Mouse (Mus musculus) gastrocnemius, postnatal 4 days (tissue): ENCODE results near the gene Gm49387. TPM values are rescaled to one million over a fixed set of nuclear protein-coding genes. Genes with fewer than 3 reads are reported as not detected.

ENCODE experiments used
- DNase-seq, 2 experiments: peaks; one replicate each; pipeline ENCODE4 v3.0.0; 2021 to 2022; ENCODE audit warnings: low spot score in 2 of 2, mixed read lengths in 2 of 2
- total RNA-seq, 2 experiments: library from RNA; stranded (reverse); gene quantifications; 2 replicates each; pipeline ENCODE4 v1.2.3; 2021

Gene Gm49387
- total RNA-seq, 2 experiments from 2014 or later, result not detected

DNA sequence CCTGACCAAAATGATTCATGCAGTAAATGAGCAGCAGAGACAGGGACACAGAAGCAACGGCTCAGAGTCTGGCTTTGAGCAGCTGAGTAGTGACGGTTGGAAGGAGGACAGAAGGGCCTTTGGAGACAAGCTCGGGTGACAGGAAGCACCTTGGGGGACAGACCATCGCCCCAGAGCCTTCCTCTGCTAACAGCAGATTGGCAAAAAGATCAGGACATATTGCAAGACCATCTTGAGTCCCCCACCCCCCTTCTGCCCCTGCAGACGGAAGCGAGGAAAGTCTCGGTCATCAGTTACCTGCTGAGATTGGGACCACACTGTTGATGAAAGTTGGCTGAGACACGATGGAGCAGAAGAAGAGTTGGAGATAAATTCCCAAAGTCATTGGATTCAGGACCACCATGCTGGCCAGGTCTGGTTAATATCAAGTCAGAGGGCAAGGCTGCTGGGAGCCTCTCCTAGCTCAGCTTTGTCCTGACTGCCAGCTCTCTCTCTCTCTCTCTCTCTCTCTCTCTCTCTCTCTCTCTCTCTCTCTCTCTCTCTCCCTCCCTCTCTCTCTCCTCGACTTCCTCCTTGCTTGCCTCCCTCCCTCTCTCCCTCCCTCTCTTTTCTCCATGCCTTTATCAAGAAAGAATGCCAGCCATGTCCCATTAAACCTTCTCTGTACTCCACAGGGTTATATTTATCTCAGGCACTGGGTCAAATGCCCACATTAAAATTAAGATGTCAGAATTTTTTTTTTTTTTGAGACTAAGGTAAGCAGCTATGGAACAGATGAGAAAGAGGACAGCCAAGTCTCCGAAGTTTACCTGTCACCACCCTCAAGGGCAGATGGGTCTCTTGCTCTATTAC, 63.6 kb downstream of the Gm49387 start:
- no peak for DNase-seq

DNA sequence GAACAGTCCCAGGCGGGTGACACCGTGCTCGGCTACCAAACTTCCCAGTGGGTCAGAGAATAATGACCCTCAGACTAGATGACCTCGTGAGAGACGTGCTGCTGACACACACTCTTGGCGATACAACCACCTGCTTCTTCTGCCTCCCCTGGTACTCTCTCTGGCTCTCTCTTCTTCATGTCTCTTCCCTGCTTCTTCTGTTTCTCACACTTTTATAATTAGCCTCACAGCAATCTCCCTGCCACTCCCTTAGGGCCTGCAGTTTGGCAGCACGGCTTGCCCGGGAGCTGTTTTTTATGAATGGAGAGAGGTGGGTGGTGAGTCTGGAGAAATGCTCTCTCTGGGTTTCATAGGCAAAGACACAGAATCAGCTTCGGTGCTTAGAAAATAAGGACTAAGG, 64.8 kb downstream of the Gm49387 start:
- no peak for DNase-seq

DNA sequence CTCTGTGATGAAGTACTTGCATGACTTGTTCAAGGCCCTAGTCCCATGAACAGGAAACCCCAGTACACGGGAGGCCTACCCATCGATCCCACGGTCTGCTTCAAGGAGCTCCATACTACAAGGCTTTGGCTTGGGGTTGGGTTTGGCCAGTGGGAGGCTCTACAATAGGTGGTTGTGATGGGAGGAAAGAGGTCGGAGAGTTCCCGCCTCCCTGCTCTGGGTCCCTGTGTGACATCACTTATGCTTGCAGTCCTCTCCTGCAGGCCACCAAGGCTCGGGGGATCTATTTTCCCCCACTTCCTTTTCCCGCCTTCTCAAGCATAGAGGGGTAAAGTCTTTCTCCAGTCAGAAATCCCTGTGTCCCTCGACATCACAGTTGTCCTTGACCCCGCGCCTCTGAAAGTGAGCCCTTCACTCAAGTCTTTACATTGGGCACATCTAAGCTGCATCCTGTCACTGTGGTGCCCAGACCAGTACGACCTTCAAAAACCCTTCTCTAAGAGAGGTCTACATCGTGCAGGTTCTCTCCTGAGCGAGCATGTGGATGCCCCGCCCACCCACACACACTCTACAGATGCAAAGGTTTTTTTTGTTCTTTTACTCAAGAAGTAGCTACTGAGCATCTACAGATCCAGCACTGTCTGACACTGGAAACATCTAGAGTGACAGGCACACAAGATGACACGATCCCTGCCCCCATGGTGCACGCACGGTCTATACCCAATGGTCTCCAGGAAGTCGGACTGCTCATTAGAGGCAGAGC, 65.6 kb downstream of the Gm49387 start:
- no peak for DNase-seq

DNA sequence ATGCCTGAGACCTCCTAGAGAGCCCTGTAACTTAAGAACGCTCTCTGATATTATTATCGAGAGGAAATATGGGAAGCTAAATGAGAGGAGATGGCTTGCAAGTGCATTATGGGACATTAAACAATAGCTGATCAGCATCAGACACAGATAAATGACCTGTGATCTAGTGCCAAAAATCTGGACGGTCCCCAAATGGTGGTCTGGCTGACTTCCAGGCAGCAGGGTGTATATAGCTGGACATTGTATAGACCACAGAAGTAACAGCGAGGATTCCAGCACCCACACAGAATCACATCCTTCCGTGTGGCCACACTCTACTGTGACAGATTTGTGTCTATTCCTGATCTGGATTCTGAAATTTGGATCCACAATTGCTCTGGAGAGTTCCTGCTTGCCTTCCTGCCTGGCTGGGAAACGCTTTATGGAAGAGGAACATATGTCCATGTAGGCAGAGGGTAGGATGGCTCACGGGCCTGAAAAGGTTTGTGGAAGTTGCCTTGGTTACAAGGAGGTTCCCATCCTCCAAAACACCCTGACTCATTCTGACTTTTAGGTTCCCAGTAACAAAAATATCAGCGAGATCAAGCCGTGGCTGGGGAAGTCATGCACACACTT, 68.0 kb downstream of the Gm49387 start:
- no peak for DNase-seq

DNA sequence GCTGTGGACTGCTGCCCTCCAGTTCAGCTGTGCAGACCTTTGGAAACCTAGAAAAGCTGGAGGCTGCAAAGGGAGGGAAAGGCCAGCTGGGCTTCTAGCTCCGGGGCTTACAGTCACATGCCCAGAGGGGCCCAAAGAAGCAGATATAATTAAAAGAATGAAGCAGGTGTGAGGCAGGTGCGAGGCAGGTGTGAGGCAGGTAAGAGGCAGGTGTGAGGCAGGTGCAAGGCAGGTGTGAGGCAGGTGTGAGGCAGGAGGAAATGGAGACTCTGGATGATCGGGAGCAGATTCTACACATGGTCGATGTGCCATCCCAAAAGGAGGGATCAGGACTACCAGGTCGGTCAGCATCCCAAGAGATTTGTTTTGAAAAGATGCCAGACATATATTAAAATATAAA, 69.3 kb downstream of the Gm49387 start:
- no peak for DNase-seq

DNA sequence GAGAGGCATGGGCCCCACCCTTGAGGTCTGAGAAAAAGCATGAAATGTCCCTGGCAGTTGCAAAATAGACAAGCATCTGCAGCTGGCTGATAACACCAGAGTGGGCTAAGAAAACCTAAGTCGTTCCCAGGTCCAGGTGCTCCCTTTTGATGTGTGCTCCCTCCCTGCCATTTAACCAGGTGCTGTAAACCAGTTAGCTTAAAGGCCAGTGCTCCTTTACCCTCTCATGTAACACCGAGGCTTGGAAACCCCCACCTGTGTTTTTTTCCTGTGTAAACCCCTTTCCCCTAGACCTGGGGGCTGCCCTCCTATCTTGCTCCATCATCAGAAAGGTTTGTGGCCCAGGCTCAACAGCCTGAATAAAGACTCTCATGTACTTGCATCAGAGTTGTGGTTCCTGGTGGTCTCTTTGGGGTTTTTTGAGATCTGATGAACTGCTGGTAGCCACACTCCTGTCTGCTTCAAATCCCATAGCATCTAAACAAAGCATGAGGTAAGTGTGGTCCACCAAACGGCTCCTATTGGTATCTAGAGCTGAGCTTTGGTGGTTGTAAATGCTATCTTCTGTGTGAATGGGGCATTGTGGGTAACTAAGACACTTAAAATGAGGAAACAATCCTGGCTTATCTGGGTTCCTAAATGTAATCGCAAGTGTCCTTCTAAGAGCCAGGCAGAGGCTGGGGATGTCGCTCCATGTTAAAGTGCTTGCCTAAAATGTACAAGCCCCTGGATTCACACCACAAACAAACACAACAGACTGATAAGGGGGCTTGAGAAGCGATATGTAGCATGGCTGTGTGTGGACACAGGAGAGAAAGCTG, 70.3 kb downstream of the Gm49387 start:
- DNase-seq, result no peak

DNA sequence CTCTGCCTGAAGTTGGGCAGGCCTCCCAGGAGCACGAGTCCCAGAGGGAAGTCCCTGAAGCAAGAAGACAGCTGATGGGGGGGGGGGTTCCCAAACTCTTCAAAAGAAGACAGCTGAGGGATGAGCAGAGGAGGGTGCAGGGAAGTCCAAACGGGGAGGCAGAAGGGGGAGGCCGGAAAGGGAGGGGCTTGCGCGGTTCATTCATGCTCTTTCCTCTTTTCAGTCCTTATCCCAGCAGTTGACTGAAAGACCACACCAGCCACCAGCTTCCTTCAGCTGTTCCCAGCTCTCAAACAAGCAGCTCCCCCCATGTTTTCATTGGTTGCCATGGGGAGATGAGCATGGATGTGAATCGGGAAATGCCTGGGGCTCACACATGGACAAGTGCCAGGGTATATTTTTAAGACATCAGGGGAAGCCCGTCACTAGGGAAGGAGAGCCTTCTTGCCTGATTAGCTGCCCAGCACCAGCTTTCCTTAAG, 71.5 kb downstream of the Gm49387 start:
- peak in 1 of 2 experiments; percentile 38 for DNase-seq

DNA sequence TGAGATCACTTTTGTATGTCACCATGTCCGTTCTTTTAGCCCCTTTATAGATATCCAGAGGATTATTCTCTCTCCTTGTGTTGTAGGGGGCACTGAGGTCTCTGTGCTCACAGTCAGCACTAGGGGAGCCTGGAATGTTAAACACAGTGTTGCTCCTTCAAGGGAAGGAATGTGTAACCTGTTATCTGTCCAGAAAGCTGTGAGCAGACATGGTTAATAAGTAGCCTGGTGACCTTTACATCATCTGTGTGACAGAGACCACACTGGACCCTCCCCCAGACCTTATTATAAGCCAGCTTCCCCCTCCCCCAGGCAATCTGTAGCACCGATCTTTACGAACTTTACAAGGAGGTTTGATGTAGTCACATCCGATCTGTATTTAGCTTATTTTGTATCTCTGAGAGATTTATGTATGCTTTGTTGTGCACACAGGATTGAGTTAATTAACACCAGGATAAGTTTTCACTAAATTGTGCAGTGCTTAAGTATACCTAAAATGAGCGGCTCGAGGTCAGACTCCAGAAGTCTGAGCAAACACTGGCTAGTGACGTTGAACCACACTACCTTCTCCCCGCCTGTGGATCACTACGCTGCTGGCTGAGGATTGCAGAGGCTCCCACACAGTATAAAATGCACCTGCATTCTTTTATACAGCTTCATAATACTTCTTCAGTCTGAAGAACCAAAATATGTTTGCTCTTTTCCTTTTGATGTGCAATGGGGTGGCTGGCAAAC, 75.0 kb downstream of the Gm49387 start:
- DNase-seq, result no peak

DNA sequence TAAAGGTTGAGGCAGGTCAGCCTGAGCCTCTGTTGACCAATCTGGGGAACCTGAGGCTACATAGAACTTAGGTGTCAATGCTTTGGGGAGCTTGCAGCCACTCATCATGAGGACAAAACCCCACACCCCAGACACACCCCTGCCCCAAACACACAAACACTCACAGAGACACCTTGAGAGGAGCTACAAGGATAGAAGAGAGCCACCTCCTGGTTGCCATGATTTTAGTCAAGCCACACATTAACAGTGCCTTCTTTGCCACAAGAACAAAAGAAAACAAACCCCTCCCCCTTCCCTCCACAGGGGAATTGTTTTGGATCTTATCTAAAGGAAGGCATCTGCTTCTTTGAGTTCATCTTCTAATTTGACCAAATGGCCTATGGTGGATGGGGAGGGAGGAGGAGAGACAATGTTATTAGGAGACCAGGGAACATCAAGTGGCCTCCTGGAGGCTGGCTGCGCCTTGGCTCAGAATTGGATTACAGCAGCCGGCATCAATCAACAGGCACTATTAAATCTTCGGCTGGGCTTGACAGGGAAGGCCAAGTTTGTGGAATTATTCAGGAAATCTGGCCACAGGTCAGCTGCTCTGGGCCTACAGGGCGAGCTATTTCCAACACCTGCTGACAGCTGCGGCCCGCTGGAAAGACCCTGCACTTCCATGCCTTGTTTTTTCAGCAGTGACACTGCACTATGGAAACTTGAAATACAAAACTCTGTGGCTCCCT, 76.1 kb downstream of the Gm49387 start:
- DNase-seq, result peak in 1 of 2 experiments; percentile 46

DNA sequence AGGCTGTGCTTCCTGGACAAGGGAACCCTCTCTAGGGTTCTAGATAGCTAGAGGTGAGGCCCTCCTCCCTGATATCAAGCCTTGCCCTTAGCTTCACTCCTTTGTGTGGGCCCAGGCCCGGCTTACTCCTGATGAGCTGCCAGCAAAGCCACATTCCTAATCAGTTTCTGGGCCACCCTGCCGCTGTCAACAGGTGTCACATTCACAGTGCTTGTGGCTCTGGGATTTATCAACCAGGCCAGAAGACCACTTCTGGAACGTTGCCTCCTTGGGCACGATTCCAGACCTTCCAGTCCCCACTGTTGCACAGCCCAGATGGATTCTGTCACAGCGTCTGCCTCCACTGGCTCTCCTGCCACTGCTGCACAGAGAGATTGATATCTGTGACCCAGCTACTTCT, 79.8 kb downstream of the Gm49387 start:
- DNase-seq, result peak in 1 of 2 experiments; percentile 46

DNA sequence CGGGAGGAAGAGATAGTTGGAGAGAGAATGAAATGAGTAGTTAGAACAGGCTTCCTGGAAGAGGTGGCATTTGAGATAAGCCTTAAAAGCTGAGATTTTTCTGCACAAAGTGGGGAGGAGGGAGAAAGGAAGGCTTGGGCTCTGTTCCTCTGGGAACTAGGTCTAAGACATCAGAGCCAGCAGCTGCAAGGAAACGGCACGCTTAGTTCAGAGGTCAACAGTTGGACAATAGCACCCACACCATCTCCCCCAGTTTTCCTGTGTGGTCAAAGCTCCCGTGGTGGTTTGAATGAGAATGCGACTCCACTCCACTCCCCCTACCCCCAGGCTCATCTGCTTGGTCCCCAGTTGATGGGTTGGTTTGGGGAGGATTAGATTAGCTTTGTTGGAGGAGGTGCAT, 81.5 kb downstream of the Gm49387 start:
- DNase-seq, result no peak

DNA sequence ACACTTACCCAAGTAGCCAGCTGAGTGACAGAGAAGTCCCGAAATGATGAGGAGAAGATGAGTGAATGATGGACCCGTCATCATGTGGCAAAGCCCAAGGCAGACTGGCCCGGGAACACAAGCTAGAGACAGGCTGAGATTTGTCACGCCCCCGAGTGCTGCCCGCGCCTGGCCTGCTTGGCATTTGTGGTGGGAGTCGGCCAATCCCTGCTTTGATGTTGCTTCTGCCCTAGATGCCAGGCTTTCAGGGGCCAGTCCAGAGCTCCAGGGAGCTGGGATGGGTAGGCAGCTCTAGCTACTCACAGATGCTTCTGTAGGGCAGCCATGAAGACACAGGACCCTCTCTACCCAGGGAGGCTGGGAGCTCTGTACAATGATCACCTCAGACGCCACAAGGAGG, 82.9 kb downstream of the Gm49387 start:
- no peak for DNase-seq

DNA sequence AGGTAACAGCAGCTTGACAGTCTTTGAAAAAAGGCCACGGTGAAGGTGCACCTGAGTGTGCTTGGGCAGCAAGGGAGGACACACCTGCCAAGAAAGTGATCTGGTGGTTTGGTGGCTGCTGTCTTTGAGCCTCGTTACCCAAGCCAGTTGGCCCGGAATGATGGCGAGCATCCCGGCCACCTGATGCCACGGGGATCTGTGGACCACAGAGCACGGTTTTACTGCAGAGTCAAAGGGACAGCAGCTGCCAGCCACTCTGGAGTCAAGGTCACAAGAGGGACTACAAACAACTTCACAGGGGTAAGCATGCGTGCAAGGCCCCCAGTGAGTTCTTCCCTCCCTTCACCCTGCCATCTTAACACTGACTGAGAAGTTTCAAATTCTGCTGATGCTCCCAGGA, 83.4 kb downstream of the Gm49387 start:
- no peak for DNase-seq

DNA sequence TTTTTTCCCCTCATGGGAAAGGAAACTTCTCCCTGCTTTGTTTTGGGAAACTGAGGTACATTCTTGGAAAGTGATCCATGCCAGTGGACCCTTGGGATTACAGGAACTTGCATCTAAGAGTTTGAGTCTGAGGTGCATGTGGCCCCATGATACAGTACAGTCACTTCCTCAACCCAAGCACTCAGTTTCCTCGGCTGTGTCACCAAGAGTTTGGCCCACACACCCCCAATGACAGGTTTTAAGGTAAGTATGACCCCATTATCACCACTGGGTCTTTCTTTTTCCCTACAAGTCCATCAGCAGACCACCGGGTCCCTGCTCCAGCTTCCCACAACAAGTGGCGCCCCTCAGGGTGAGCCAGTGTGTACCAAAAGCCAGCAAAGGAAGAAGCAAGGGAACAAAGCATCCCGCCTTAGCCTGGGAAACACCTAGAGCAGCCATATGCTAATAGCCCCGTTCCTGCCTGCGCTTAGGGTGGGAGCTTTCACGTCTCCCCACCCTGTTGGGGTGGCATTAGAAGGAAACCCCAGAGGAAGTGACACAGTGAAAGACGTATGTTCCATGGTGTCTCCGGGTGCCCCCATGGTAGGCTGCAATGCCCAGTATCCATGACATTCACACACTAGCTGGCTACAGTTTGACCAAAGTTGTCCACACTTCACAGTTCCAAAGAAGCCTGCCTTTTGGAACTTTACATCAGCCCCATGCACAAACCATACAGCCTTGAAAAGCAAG, 84.0 kb downstream of the Gm49387 start:
- no peak for DNase-seq

DNA sequence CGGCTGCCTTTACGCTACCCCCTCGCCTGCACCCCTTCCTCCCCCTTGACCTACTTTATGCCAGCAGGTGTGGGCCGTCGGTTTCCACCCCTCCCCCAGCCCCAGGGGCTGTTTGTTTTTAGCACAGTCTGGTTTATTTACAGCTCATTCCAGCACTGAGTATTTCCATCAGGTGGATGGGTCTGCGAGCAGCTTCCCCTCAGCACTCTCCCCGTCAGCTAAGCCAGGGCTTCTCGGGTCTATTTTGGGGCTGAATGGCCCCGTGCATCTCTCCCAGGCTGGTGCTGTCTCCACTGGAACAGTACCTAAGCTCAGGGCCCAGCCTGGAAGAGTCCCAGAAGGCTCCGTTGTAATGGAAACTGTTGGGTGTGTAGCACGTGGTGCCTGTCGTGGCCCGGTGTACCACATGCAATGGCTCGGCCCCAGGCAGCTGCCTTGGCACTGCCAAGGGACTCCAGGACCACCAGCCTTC, 84.7 kb downstream of the Gm49387 start:
- no peak for DNase-seq

DNA sequence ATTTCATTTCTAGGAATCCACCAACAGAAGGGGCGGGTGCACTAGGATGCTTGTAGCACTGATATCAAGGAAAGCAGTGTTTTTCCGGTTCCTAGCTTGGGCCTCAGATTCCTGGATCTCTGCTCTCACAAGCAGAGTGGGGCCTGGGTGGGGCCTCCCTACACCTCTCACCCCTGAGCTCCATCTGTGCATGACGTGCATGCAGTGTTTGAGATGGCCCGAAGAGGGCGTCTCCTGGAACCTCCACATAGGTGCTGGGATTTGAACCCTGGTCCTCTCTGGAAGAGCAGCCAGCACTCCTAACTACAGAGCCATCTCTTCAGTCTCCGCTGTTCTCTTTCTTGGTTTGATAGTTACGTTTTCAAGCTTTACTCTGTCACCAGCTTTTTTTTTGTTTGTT, 85.7 kb downstream of the Gm49387 start:
- DNase-seq, result no peak

DNA sequence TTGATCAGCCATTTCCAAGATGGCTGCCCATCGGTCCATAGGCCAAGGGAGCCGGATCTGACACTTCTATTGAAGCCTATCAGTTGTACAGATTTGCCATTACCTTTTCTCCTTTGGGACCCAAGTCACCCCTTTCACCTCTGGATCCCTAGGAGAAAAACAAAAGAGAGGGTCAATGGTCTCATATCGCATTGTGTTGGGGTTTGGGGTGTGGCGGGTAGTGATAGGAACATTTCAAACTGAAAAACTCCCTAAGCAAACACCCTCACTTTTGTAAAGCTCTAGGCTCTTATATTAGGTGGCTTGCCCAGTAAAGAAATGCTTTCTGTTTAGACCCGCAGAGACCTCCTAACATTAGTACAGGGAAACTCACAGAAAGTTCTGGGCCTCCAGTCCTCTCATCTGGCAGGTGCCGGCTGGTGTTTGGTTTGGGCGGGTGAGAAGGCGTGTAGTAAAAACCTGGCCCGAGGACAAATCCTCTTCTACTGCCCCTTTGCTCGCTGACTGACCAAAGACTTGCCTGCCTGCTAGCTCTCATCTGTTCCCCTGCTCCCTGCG, 96.7 kb downstream of the Gm49387 start:
- no peak for DNase-seq

DNA sequence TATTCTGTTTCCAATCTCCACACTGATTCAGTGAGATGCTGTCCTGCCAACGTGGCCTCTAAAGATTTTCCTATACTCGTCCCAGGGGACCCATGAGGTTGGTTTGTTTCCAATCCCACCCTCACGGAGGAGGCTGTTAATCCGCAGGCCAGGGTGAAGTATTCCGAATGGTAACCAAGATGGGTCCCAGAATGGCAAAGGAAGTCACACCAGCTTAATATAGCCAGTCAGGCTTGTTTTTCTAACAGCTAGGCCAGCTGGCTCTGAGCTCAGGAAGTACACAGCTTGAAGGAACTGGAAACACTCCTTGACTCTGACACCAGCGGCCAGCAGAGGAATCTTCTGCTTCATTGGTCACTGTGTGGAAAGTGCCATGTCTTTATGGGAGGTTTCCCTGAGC, 103.4 kb downstream of the Gm49387 start:
- peak in 1 of 2 experiments; percentile 26 for DNase-seq
